Mouse (Mus musculus) liver, embryonic 14.5 days (tissue): ENCODE measurements around the gene Pknox2.

Experiments used
- CTCF ChIP-seq: IDR thresholded peaks from 2 replicates; pipeline ENCODE4 v1.5.1; 2016; ENCODE audit warnings: antibody characterized with exemption, low read depth, control low read depth
- EP300 ChIP-seq: IDR thresholded peaks from 2 replicates; pipeline ENCODE4 v1.6.1; 2016; ENCODE audit warnings: antibody characterized with exemption, low read depth

DNA sequence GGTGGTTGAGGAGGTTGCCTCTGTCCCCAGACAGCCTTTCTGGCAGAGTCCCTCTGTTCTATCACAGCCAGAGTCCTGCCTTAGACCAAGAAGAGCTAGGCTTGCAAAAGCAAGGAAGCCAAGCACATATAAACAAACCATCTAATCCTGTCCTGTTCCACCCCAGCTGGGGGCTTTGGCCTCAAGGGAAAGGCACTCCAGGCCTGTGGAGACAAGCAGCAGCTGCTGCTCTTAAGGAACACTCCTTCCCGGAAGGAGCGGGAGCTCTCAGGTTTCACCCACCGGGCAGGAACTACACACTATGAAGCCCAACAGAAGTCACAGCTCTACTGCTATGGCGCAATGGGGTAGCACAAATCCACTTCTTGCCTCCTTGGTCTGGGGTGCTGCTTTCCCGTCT, 230.3 kb downstream of the Pknox2 start:
- TF ChIP-seq CTCF (no peak), EP300 (no peak)
